Mouse (Mus musculus): ENCODE data around the gene 1700012A03Rik. TPM values are rescaled to one million over a fixed set of nuclear protein-coding genes. Genes with fewer than 3 reads are reported as not detected.

1700012A03Rik gene
- not detected in 3 replicates for total RNA-seq (2017)

GRCm38 (mm10) chr6:32049951-32050345 lies at the start of gene 1700012A03Rik:
1700012A03Rik (plus strand) TSS chr6:32050246.
- ATAC-seq (replicated peaks; ENCODE audit: insufficient number of reproducible peaks, low FRiP score, low TSS enrichment, poor library complexity, severe bottlenecking), result no peak

GRCm38 (mm10) chr6:32004228-32004627 lies 45.8 kb upstream of the 1700012A03Rik start:
- no peak for ATAC-seq (replicated peaks; ENCODE audit: insufficient number of reproducible peaks, low FRiP score, low TSS enrichment, poor library complexity, severe bottlenecking)

DNA sequence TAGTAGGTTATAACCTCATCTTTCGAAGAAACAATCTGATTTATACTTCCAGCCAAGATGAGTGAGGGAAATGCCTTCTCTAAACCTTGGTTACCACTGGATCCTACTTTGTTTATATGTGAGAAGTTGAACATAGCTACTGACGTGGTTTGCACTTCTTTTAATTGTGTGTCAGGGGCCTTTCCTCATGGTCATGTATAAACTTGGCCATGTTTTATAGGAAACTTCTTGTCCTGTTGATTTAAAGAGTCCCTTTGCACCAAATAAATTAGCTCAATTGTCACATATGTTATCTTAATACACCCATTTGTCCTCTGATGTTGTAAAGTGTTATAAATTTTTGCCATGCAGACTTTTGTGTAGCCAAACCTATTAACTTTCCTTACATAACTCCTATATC lies 44.1 kb upstream of the 1700012A03Rik start:
- ATAC-seq (replicated peaks; ENCODE audit: insufficient number of reproducible peaks, low FRiP score, low TSS enrichment, poor library complexity, severe bottlenecking), result no peak

- ATAC-seq (replicated peaks; ENCODE audit: insufficient number of reproducible peaks, low FRiP score, low TSS enrichment, poor library complexity, severe bottlenecking), result no peak
These were observed 43.7 kb upstream of the 1700012A03Rik start for GRCm38 (mm10) chr6:32006382-32006781.

- ATAC-seq (replicated peaks; ENCODE audit: insufficient number of reproducible peaks, low FRiP score, low TSS enrichment, poor library complexity, severe bottlenecking), result no peak
These were observed 42.7 kb upstream of the 1700012A03Rik start for GRCm38 (mm10) chr6:32007336-32007735.

DNA sequence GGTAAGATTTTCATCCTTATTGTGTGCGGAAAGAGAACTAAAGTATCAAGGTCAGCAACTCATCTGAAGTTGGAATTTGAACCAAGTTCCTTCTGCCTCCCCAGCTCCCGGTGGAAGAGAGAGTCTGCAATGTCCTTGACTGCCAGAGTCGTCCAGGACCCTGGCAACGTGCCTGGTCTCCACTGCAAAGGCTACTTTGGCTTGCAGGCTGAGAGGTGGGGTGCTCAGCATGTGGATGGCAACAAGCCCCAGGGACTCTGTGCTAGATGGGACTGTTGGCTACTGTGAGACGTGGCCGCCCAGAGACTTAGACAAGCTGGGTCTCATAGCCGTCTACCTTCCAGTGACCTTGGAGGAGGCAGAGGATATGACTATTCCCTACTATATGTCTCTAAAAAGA lies 33.2 kb upstream of the 1700012A03Rik start:
- no peak for ATAC-seq (replicated peaks; ENCODE audit: insufficient number of reproducible peaks, low FRiP score, low TSS enrichment, poor library complexity, severe bottlenecking)

DNA sequence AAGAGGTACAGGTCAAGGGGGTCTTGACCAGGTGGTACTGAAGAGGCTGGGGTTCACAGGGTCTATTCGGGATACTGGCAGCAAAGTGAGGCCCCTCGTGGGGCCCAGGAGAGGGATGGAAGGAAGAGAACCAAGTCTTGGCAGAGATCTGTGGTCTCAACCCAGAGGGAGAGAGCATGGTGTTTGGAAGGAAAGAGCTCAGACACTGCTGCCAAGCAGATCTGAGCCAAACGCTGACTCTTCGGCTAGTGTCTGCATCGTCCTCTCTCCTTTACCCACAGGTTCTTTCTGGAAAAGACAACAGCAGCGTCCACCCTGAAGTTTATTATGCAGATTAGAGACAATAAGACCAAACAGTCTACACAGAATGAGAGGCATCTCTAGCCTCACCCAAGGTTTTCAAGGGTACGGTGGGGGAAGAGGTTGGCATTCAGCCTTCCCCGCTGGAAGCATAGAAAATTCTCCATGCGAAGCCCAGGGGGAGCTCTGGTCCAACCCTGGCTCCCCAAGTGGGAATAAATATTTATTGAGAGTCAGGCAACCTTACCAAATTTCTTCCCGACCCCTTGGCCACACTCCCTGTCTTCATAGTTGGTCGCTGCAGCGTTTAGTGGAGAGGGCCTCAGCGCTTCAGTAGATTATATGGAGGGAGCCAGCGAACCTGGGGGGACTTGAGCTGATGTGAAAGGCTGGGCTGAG lies 32.5 kb upstream of the 1700012A03Rik start:
- no peak for ATAC-seq (replicated peaks; ENCODE audit: insufficient number of reproducible peaks, low FRiP score, low TSS enrichment, poor library complexity, severe bottlenecking)

DNA sequence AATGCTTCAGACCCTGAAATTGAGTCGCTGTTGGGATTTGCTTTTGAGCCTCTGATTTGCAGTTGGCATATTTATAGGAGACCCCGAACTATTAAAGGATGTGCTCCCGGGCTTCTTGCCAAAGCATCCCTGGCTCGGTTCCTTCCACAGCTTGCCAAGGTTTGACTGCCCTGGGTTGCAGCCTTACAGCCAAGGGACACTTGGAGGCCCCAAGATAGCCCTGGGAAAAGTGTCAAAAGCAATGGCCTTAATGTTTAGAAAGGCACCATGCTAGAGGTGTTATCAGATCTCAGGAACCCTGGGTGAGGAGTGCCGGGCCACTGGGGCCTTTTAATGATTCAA lies 32.0 kb upstream of the 1700012A03Rik start:
- ATAC-seq (replicated peaks; ENCODE audit: insufficient number of reproducible peaks, low FRiP score, low TSS enrichment, poor library complexity, severe bottlenecking), result no peak

DNA sequence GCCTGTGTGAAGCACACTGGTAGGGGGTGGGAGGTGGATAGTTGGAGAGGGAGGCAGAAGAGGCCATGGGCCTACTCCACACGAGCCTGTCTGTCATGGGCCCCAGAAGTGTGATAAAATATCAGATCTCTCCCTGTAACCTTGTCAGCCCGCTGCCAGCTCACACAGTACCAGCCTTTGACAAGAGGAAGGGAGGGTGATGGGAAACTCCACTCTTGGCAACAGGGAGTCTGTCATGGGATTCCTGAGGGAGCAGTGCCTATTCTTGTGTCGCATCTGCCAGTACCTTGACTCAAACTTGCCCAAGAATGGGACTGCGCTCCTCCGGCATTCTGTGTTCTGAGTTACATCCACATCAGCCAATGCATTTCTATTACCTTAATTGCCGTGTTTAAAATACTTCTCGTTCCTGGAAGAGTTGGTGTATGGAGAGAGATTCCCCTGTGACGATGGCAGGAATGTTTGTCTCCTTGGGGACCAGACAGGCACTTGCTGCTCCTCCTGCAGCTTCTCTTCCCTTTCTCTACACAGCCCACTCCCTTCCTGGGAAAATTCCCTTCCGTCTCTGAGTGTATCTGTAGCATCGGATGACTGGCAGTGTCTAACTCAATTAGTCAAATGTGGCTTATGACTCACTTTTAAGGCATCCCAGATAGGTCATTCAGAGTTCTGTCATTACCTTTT lies 28.1 kb upstream of the 1700012A03Rik start:
- ATAC-seq (replicated peaks; ENCODE audit: insufficient number of reproducible peaks, low FRiP score, low TSS enrichment, poor library complexity, severe bottlenecking), result no peak

- no peak for ATAC-seq (replicated peaks; ENCODE audit: insufficient number of reproducible peaks, low FRiP score, low TSS enrichment, poor library complexity, severe bottlenecking)
These were observed 27.5 kb upstream of the 1700012A03Rik start for GRCm38 (mm10) chr6:32022537-32022869.

DNA sequence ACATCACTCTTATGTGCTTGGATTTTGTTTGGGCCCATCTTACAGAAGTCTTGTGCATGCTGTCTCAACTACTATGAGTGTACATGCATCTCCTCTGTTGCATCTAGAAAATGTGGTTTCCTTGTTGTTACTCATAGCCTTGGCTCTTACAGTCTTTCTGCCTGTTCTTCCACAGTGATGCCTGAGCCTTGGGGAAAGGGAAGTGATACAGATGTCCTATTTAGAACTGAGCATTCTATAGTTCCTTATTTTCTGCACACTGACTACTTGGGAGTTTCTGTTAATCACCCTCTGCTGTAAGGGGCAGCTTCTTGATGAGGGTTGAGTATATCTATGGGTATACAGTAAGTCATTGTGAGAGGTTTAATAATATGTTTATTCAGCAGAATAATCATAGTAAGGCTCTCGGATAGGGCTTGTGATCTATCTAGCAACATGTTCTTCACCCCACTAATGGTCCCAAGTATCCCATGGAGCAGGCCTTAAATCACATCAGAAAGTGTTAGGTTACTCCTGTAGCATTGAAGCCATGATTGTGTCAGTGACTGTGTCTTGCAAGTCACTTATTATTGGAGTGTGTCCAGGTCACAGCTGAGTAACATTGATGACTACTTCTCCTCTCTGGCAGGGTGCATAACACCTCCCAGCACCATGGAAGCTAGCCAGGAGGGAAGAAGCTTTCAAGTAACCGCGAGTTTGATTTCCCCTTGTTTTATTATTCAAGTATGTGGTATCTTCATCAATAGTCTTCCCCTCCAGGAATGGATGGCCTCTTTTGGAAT lies 21.6 kb upstream of the 1700012A03Rik start:
- ATAC-seq (replicated peaks; ENCODE audit: insufficient number of reproducible peaks, low FRiP score, low TSS enrichment, poor library complexity, severe bottlenecking), result no peak

GRCm38 (mm10) chr6:32034226-32034625 lies 15.8 kb upstream of the 1700012A03Rik start:
- ATAC-seq (replicated peaks; ENCODE audit: insufficient number of reproducible peaks, low FRiP score, low TSS enrichment, poor library complexity, severe bottlenecking), result no peak

- ATAC-seq (replicated peaks; ENCODE audit: insufficient number of reproducible peaks, low FRiP score, low TSS enrichment, poor library complexity, severe bottlenecking), result no peak
These were observed 4.7 kb upstream of the 1700012A03Rik start for GRCm38 (mm10) chr6:32045344-32045743.

DNA sequence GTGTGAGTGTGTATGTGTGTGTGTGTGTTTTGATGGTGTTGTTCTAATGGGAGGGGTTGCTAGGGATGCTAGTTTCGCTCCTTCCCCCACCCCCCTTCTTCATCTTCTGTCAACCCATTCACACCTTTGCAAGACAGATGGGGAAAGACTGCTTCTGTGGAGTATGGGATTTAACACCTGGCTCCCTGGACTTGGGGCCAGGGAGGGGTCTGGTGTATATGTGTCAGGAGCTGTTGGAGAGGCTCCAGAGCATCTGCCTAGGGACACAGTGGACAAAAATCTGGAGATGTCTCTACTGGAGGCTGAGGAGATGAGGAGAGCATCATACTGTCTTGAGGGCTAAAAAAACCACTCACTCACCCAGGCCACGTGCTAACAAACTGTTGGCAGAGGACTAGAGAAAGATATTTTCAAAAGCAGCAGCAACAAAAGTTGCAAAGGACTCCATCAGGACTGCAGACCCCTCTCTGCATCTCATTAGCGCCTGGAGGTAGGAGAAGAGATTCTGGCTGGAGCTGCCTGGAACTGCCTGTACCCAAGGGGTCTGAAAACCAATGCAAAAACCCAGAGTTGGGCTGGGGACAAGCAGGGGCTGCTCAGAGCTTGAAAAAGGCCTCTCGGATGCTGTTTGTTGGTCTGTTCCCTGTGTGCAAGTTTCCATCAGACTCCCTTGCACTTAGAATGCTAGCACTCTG lies 643 bp upstream of the 1700012A03Rik start:
- ATAC-seq (replicated peaks; ENCODE audit: insufficient number of reproducible peaks, low FRiP score, low TSS enrichment, poor library complexity, severe bottlenecking), result no peak

GRCm38 (mm10) chr6:32052135-32052915 lies 2.3 kb downstream of the 1700012A03Rik start:
- no peak for ATAC-seq (replicated peaks; ENCODE audit: insufficient number of reproducible peaks, low FRiP score, low TSS enrichment, poor library complexity, severe bottlenecking)

GRCm38 (mm10) chr6:32056525-32056924 lies 6.5 kb downstream of the 1700012A03Rik start:
- ATAC-seq (replicated peaks; ENCODE audit: insufficient number of reproducible peaks, low FRiP score, low TSS enrichment, poor library complexity, severe bottlenecking), result no peak

- no peak for ATAC-seq (replicated peaks; ENCODE audit: insufficient number of reproducible peaks, low FRiP score, low TSS enrichment, poor library complexity, severe bottlenecking)
These were observed 8.5 kb downstream of the 1700012A03Rik start for GRCm38 (mm10) chr6:32058571-32058970.

- ATAC-seq (replicated peaks; ENCODE audit: insufficient number of reproducible peaks, low FRiP score, low TSS enrichment, poor library complexity, severe bottlenecking), result no peak
These were observed 10.6 kb downstream of the 1700012A03Rik start for GRCm38 (mm10) chr6:32060641-32061040.

- no peak for ATAC-seq (replicated peaks; ENCODE audit: insufficient number of reproducible peaks, low FRiP score, low TSS enrichment, poor library complexity, severe bottlenecking)
These were observed 11.2 kb downstream of the 1700012A03Rik start for GRCm38 (mm10) chr6:32061266-32061665.

Measured in monocyte, adult 5-6 weeks (primary cell).